Mouse (Mus musculus): ENCODE measurements around the gene Abcg2. TPM values are rescaled to one million over a fixed set of nuclear protein-coding genes. Genes with fewer than 3 reads are reported as not detected.
A peak's percentile ranks its signal among the peaks of the same experiment; 100 is the strongest.

Abcg2 gene
- polyA plus RNA-seq, 1 experiment from 2014 or later = 99.1 TPM

DNA sequence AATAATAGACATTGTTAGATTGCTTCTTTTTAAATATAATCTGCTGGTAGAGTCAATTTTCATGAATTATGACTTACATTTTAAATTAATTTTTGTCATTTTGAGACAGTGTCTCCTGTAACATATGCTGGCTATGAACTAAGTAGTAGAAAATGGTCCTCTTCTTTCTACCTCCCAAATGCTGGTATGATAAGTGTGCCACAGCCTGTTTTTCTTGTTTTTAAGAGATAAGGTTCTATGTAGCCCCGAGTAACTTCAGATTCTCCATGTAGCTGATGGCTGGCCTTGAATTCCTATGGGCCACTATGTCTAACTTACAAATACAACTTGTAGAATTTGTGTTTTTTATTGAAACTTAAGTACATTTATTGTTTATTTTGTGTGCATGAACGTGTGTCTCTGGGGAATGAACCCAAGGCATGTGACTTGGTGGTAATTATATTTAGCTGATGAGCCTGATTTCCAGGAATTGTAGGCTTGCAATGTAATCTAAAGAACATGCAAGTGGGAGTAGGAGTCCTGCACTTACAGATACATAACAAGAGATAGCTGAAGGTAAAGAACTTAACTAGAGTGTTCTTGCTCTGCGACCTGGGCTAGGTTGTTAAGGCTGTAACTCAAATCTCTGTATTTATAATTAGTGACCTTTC is 63.9 kb downstream of the Abcg2 start:
- no peaks in the 10 kb centered on the region for H3K27me3 ChIP-seq (replicated peaks; ENCODE audit: control insufficient read depth, insufficient read depth, low read length)
- no peaks in the 10 kb centered on the region for H3K9me3 ChIP-seq (ENCODE audit: control insufficient read depth, low read length)
- no peaks in the 10 kb centered on the region for H3K36me3 ChIP-seq (ENCODE audit: control insufficient read depth, insufficient read depth, low read length)
- H3K4me2 ChIP-seq (ENCODE audit: low read depth, low read length) = no peak overlapping the region
- 44% methylated on average over 3 of the region's 3 CpGs for WGBS
- H3K4me3 ChIP-seq (ENCODE audit: low read length) = no peak overlapping the region
- no peaks in the 10 kb centered on the region for H3K4me1 ChIP-seq (ENCODE audit: control insufficient read depth, insufficient read depth, low read length)
- no peak overlapping the region for H3K9ac ChIP-seq (ENCODE audit: low read depth, low read length)
- peak; percentile 47 for ATAC-seq
- no peak overlapping the region for H3K27ac ChIP-seq (ENCODE audit: low read length)

DNA sequence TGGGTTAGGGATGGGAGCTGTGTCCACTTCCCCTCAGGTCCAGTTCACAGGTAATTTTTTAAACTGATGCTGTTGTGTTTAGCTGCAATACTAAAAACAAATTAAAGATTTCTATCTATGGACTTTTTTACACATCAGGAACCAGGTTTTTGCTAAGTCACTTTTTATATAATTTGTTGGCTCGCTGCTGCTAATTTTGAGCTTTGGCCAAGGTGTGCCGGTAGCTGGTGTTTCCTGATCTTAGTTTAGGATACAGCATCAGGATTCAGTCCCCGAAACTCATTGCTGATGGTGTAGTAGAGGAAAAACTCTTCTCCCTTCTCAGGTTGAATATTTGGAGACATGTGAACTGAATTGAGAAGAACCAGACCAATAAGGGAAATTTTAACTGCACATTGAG is 65.8 kb downstream of the Abcg2 start:
- Histone ChIP-seq H3K4me3 (ENCODE audit: low read length) (no peak overlapping the region), H3K9ac (ENCODE audit: low read depth, low read length) (no peak overlapping the region), H3K9me3 (ENCODE audit: control insufficient read depth, low read length) (no peaks in the 10 kb centered on the region), H3K36me3 (ENCODE audit: control insufficient read depth, insufficient read depth, low read length) (no peaks in the 10 kb centered on the region), H3K27ac (ENCODE audit: low read length) (no peak overlapping the region), H3K4me1 (ENCODE audit: control insufficient read depth, insufficient read depth, low read length) (no peaks in the 10 kb centered on the region), H3K4me2 (ENCODE audit: low read depth, low read length) (no peak overlapping the region), H3K27me3 (replicated peaks; ENCODE audit: control insufficient read depth, insufficient read depth, low read length) (no peaks in the 10 kb centered on the region)
- 95% methylated on average over 3 of the region's 3 CpGs for WGBS
- no peak for ATAC-seq

DNA sequence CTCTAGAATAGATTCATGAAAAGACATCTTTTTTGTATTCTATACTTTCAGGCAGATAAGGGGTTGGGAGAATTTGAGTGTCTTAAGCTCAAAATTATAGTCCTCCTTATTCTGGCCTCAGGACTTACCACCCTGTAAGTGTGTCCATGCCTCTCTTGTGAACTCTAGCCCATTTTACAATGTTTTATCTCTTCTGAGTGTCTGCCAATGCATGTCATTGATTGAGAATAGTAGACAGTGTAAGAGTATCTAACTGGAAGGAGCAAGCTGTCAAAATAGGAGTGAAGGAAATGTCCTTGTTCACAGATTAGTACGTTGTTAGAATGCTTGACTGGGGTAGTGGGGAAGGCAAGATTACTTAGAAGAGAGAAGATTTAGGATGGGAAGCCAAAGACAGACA is 66.7 kb downstream of the Abcg2 start:
- Histone ChIP-seq H3K9me3 (ENCODE audit: control insufficient read depth, low read length) (no peaks in the 10 kb centered on the region), H3K36me3 (ENCODE audit: control insufficient read depth, insufficient read depth, low read length) (no peaks in the 10 kb centered on the region), H3K27ac (ENCODE audit: low read length) (no peak overlapping the region), H3K9ac (ENCODE audit: low read depth, low read length) (no peak overlapping the region), H3K27me3 (replicated peaks; ENCODE audit: control insufficient read depth, insufficient read depth, low read length) (no peaks in the 10 kb centered on the region), H3K4me2 (ENCODE audit: low read depth, low read length) (no peak overlapping the region), H3K4me3 (ENCODE audit: low read length) (no peak overlapping the region), H3K4me1 (ENCODE audit: control insufficient read depth, insufficient read depth, low read length) (no peaks in the 10 kb centered on the region)
- 66% methylated on average over 1 of the region's 1 CpGs for WGBS
- no peak for ATAC-seq

DNA sequence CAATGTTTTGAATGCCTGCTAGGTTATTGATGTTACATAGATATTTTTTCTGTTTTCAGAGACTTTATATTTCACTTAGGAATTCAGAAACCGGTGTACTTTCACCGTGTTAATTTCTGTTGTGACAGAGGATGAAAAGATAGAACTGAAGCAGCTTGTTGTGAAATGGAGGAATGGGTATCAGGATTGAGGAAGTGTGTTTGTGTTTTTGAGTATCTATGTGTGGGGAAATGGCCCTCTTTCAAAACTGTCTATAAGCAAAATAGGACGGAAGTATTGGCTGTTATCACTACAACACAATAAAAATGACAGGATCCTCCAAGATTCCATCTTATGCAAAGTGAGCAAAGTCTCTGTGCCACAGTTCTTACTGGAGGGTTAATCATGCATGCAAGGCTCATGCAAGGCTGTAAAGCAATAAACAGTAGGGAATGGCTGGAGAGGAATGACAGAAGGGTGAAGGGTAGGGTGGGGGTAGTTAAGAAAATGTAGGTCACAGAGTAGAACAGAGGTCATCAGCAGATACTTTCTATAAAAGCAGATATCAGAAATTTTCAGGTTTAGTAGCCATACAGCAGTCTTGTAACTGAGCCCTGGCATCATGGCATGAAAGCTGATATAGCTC is 76.7 kb downstream of the Abcg2 start:
- Histone ChIP-seq H3K9me3 (ENCODE audit: control insufficient read depth, low read length) (no peaks in the 10 kb centered on the region), H3K4me1 (ENCODE audit: control insufficient read depth, insufficient read depth, low read length) (no peaks in the 10 kb centered on the region), H3K4me3 (ENCODE audit: low read length) (no peak overlapping the region), H3K36me3 (ENCODE audit: control insufficient read depth, insufficient read depth, low read length) (no peaks in the 10 kb centered on the region), H3K27me3 (replicated peaks; ENCODE audit: control insufficient read depth, insufficient read depth, low read length) (no peaks in the 10 kb centered on the region), H3K9ac (ENCODE audit: low read depth, low read length) (no peak overlapping the region), H3K4me2 (ENCODE audit: low read depth, low read length) (no peak overlapping the region), H3K27ac (ENCODE audit: low read length) (no peak overlapping the region)
- WGBS = 55% methylated on average over 3 of the region's 3 CpGs
- peak; percentile 100 for ATAC-seq

DNA sequence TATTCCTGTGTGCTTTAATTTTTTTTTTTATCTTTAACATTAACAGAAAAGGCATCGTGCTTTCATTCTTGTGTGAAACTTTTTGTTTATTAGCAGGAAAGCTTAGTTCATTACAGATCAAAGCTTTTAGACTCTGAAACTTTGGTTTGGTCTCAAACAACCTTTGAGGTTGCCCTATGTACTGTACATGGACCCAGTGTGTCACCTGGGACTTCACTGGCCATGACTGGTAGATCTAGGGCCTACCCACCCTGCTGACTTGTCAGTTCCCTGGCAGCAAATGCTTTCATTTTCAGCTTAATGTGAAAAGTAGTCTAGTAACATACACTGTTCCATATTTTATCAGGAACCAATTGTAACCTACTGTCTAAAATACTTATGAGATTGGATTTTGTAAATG is 93.5 kb downstream of the Abcg2 start:
- no peak for ATAC-seq

DNA sequence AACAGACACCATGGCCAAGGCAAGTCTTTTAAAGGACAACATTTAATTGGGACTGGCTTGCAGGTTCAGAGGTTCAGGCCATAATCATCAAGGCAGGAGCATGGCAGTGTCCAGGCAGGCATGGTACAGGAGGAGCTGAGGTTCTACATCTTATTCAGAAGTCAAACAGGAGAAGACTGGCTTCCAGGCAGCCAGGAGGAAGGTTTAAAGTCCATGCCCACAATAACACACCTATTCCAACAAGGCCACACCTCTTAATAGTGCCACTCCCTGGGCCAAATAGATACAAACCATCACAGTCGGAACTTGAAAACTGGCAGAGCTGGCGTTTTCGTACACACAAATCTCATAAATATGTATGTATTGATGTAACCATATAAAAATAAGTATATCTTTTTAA is 94.2 kb downstream of the Abcg2 start:
- no peaks in the 10 kb centered on the region for H3K27me3 ChIP-seq (replicated peaks; ENCODE audit: control insufficient read depth, insufficient read depth, low read length)
- H3K4me3 ChIP-seq (ENCODE audit: low read length) = no peak overlapping the region
- H3K4me2 ChIP-seq (ENCODE audit: low read depth, low read length) = no peak overlapping the region
- peak; percentile 86 for ATAC-seq
- H3K27ac ChIP-seq (ENCODE audit: low read length) = no peak overlapping the region
- WGBS = 76% methylated on average over 3 of the region's 3 CpGs
- peaks cover 5% of the 10 kb centered on the region; the same call in 1 of the 2 replicates for H3K36me3 ChIP-seq (ENCODE audit: control insufficient read depth, insufficient read depth, low read length)
- H3K9ac ChIP-seq (ENCODE audit: low read depth, low read length) = no peak overlapping the region
- no peaks in the 10 kb centered on the region for H3K9me3 ChIP-seq (ENCODE audit: control insufficient read depth, low read length)
- no peaks in the 10 kb centered on the region for H3K4me1 ChIP-seq (ENCODE audit: control insufficient read depth, insufficient read depth, low read length)

More for the DNA sequence above, 93.5 kb downstream of the Abcg2 start:
- Histone ChIP-seq H3K4me1 (ENCODE audit: control insufficient read depth, insufficient read depth, low read length) (no peaks in the 10 kb centered on the region), H3K36me3 (ENCODE audit: control insufficient read depth, insufficient read depth, low read length) (peaks cover 4% of the 10 kb centered on the region; the same call in 1 of the 2 replicates), H3K4me2 (ENCODE audit: low read depth, low read length) (no peak overlapping the region), H3K4me3 (ENCODE audit: low read length) (no peak overlapping the region), H3K9ac (ENCODE audit: low read depth, low read length) (no peak overlapping the region), H3K9me3 (ENCODE audit: control insufficient read depth, low read length) (no peaks in the 10 kb centered on the region), H3K27me3 (replicated peaks; ENCODE audit: control insufficient read depth, insufficient read depth, low read length) (no peaks in the 10 kb centered on the region), H3K27ac (ENCODE audit: low read length) (no peak overlapping the region)
- WGBS = 87% methylated on average over 1 of the region's 1 CpGs

DNA sequence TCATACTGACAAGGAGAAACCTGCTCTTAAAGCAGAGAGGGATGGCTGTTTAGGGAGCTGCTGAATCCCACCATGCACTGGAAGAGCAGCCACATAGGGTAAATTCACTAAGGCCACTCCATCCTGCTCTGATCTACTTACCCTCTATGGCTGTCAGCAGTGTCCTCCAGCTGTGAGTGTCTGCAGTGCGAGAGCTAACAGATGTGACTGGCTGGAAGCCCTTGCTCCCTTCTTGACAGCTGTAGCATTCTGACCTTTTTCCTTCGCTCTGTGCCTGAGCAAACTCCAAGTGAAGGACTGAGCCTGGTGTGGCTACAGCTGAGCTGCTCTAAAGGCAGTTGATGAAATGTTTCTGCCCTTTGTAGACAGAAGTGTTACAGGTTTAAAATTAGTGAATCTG is 107.3 kb downstream of the Abcg2 start:
- Histone ChIP-seq H3K4me2 (ENCODE audit: low read depth, low read length) (no peak overlapping the region), H3K9me3 (ENCODE audit: control insufficient read depth, low read length) (no peaks in the 10 kb centered on the region), H3K4me3 (ENCODE audit: low read length) (no peak overlapping the region), H3K27ac (ENCODE audit: low read length) (no peak overlapping the region), H3K4me1 (ENCODE audit: control insufficient read depth, insufficient read depth, low read length) (no peaks in the 10 kb centered on the region; the same call in 1 of the 2 replicates), H3K9ac (ENCODE audit: low read depth, low read length) (no peak overlapping the region), H3K36me3 (ENCODE audit: control insufficient read depth, insufficient read depth, low read length) (0 out of 2 replicates have a peak, but pooled peaks cover 2% of the 10 kb centered on the region), H3K27me3 (replicated peaks; ENCODE audit: control insufficient read depth, insufficient read depth, low read length) (no peaks in the 10 kb centered on the region)
- 60% methylated on average over 2 of the region's 2 CpGs for WGBS
- peak; percentile 41; the same call in 1 of the 2 replicates for ATAC-seq

DNA sequence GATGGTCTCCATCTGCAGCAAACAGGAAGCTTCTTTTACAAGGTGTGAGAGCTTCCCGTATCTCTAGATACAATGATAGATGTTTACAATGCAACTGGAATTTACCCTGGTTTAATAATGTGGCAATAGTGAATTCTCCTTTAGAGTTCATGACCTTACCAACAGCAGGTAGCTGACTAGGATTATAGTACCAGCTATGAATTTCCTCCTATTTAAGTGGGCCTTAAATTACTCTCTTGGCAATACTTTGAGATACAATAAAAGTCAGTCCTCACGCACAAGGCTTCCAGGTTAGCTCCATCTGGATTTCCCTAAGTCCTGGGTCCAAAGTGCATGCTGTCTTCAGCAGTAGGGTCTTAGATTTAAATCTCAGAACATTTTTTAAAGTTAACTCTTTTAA is 109.9 kb downstream of the Abcg2 start:
- ATAC-seq = peak; percentile 84
- Histone ChIP-seq H3K9ac (ENCODE audit: low read depth, low read length) (no peak overlapping the region), H3K36me3 (ENCODE audit: control insufficient read depth, insufficient read depth, low read length) (0 out of 2 replicates have a peak, but pooled peaks cover 2% of the 10 kb centered on the region), H3K4me1 (ENCODE audit: control insufficient read depth, insufficient read depth, low read length) (no peaks in the 10 kb centered on the region; the same call in 1 of the 2 replicates), H3K9me3 (ENCODE audit: control insufficient read depth, low read length) (no peaks in the 10 kb centered on the region), H3K27ac (ENCODE audit: low read length) (no peak overlapping the region), H3K27me3 (replicated peaks; ENCODE audit: control insufficient read depth, insufficient read depth, low read length) (no peaks in the 10 kb centered on the region), H3K4me3 (ENCODE audit: low read length) (no peak overlapping the region), H3K4me2 (ENCODE audit: low read depth, low read length) (no peak overlapping the region)
- 59% methylated on average over 2 of the region's 2 CpGs for WGBS

DNA sequence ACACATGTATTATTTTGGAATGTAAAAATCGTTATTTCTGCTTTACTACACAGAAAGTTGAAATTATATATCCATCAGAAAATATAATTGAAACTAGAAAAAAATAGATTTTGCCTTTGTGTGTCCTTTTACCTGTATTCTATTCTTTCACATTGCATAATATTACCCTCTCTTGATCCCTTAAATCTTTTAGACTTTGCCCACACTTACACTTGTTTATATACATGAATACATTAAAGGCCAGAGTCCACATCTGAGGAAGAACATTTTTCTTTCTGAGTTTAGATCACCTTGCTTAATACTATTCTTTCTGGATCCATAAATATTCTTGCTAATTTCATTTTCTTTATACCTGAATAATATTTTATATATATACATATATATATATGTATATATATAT is 110.4 kb downstream of the Abcg2 start:
- Histone ChIP-seq H3K4me2 (ENCODE audit: low read depth, low read length) (no peak overlapping the region), H3K27ac (ENCODE audit: low read length) (no peak overlapping the region), H3K36me3 (ENCODE audit: control insufficient read depth, insufficient read depth, low read length) (0 out of 2 replicates have a peak, but pooled peaks cover 2% of the 10 kb centered on the region), H3K9ac (ENCODE audit: low read depth, low read length) (no peak overlapping the region), H3K4me1 (ENCODE audit: control insufficient read depth, insufficient read depth, low read length) (no peaks in the 10 kb centered on the region; the same call in 1 of the 2 replicates), H3K4me3 (ENCODE audit: low read length) (no peak overlapping the region), H3K27me3 (replicated peaks; ENCODE audit: control insufficient read depth, insufficient read depth, low read length) (no peaks in the 10 kb centered on the region), H3K9me3 (ENCODE audit: control insufficient read depth, low read length) (no peaks in the 10 kb centered on the region)
- peak; percentile 82 for ATAC-seq
- WGBS = 83% methylated on average over 1 of the region's 1 CpGs
